Mouse (Mus musculus): Measurements from ENCODE around the gene Rpa1. TPM values are rescaled to one million over a fixed set of nuclear protein-coding genes. Genes with fewer than 3 reads are reported as not detected.

The Rpa1 gene
- polyA plus RNA-seq, 1 experiment from 2014 or later, result 34.4 TPM

GRCm38 (mm10) chr11:75262181-75262580 lies 85.9 kb downstream of the Rpa1 start:
- no peaks in the 10 kb centered on the region for H3K9me3 ChIP-seq (ENCODE audit: control insufficient read depth)
- WGBS, result 60% methylated on average over 3 of the region's 3 CpGs
- H3K27me3 ChIP-seq (replicated peaks; ENCODE audit: control insufficient read depth, insufficient read depth, low read length), result no peaks in the 10 kb centered on the region
- H3K27ac ChIP-seq (ENCODE audit: low read depth, low read length), result no peak overlapping the region
- ATAC-seq, result no peak
- TF ChIP-seq CTCF (IDR thresholded peaks at IDR 0.05; ENCODE audit: low read depth), result no peak
- no peak overlapping the region for H3K9ac ChIP-seq (ENCODE audit: low read depth, low read length)
- no peak overlapping the region for H3K4me3 ChIP-seq (ENCODE audit: low read depth, low read length)
- peaks cover 6% of the 10 kb centered on the region; the same call in 1 of the 2 replicates for H3K4me1 ChIP-seq (replicated peaks; ENCODE audit: control insufficient read depth, insufficient read depth, low read length)
- H3K4me2 ChIP-seq (replicated peaks; ENCODE audit: low read depth), result no peak overlapping the region
- no peaks in the 10 kb centered on the region for H3K36me3 ChIP-seq (ENCODE audit: control insufficient read depth, insufficient read depth)

GRCm38 (mm10) chr11:75261730-75262129 lies 86.4 kb downstream of the Rpa1 start:
- 78% methylated on average over 4 of the region's 4 CpGs for WGBS
- Histone ChIP-seq H3K36me3 (ENCODE audit: control insufficient read depth, insufficient read depth) (no peaks in the 10 kb centered on the region), H3K9me3 (ENCODE audit: control insufficient read depth) (no peaks in the 10 kb centered on the region), H3K9ac (ENCODE audit: low read depth, low read length) (no peak overlapping the region), H3K27ac (ENCODE audit: low read depth, low read length) (no peak overlapping the region), H3K4me2 (replicated peaks; ENCODE audit: low read depth) (no peak overlapping the region), H3K4me1 (replicated peaks; ENCODE audit: control insufficient read depth, insufficient read depth, low read length) (peaks cover 6% of the 10 kb centered on the region; the same call in 1 of the 2 replicates), H3K4me3 (ENCODE audit: low read depth, low read length) (no peak overlapping the region), H3K27me3 (replicated peaks; ENCODE audit: control insufficient read depth, insufficient read depth, low read length) (no peaks in the 10 kb centered on the region)
- ATAC-seq, result no peak
- no peak for TF ChIP-seq CTCF (IDR thresholded peaks at IDR 0.05; ENCODE audit: low read depth)

GRCm38 (mm10) chr11:75261016-75261415 lies 87.1 kb downstream of the Rpa1 start:
- WGBS, result 94% methylated on average over 2 of the region's 2 CpGs
- H3K36me3 ChIP-seq (ENCODE audit: control insufficient read depth, insufficient read depth), result no peaks in the 10 kb centered on the region
- no peaks in the 10 kb centered on the region for H3K9me3 ChIP-seq (ENCODE audit: control insufficient read depth)
- no peak for ATAC-seq
- H3K27me3 ChIP-seq (replicated peaks; ENCODE audit: control insufficient read depth, insufficient read depth, low read length), result no peaks in the 10 kb centered on the region
- no peak overlapping the region for H3K9ac ChIP-seq (ENCODE audit: low read depth, low read length)
- H3K4me2 ChIP-seq (replicated peaks; ENCODE audit: low read depth), result no peak overlapping the region
- no peak overlapping the region for H3K27ac ChIP-seq (ENCODE audit: low read depth, low read length)
- TF ChIP-seq CTCF (IDR thresholded peaks at IDR 0.05; ENCODE audit: low read depth), result no peak
- no peak overlapping the region for H3K4me3 ChIP-seq (ENCODE audit: low read depth, low read length)
- peaks cover 6% of the 10 kb centered on the region; the same call in 1 of the 2 replicates for H3K4me1 ChIP-seq (replicated peaks; ENCODE audit: control insufficient read depth, insufficient read depth, low read length)

GRCm38 (mm10) chr11:75259996-75260561 lies 88.0 kb downstream of the Rpa1 start:
- peaks cover 6% of the 10 kb centered on the region; the same call in 1 of the 2 replicates for H3K4me1 ChIP-seq (replicated peaks; ENCODE audit: control insufficient read depth, insufficient read depth, low read length)
- H3K9me3 ChIP-seq (ENCODE audit: control insufficient read depth), result no peaks in the 10 kb centered on the region
- H3K9ac ChIP-seq (ENCODE audit: low read depth, low read length), result no peak overlapping the region
- 63% methylated on average over 10 of the region's 10 CpGs for WGBS
- no peak overlapping the region for H3K27ac ChIP-seq (ENCODE audit: low read depth, low read length)
- no peak overlapping the region for H3K4me2 ChIP-seq (replicated peaks; ENCODE audit: low read depth)
- ATAC-seq, result no peak
- no peaks in the 10 kb centered on the region for H3K27me3 ChIP-seq (replicated peaks; ENCODE audit: control insufficient read depth, insufficient read depth, low read length)
- no peaks in the 10 kb centered on the region for H3K36me3 ChIP-seq (ENCODE audit: control insufficient read depth, insufficient read depth)
- H3K4me3 ChIP-seq (ENCODE audit: low read depth, low read length), result no peak overlapping the region
- TF ChIP-seq CTCF (IDR thresholded peaks at IDR 0.05; ENCODE audit: low read depth), result no peak

GRCm38 (mm10) chr11:75259416-75259815 lies 88.7 kb downstream of the Rpa1 start:
- WGBS, result 69% methylated on average over 6 of the region's 6 CpGs
- Histone ChIP-seq H3K27ac (ENCODE audit: low read depth, low read length) (no peak overlapping the region), H3K4me2 (replicated peaks; ENCODE audit: low read depth) (no peak overlapping the region), H3K4me3 (ENCODE audit: low read depth, low read length) (no peak overlapping the region), H3K27me3 (replicated peaks; ENCODE audit: control insufficient read depth, insufficient read depth, low read length) (no peaks in the 10 kb centered on the region), H3K9ac (ENCODE audit: low read depth, low read length) (no peak overlapping the region), H3K4me1 (replicated peaks; ENCODE audit: control insufficient read depth, insufficient read depth, low read length) (peaks cover 6% of the 10 kb centered on the region; the same call in 1 of the 2 replicates), H3K36me3 (ENCODE audit: control insufficient read depth, insufficient read depth) (no peaks in the 10 kb centered on the region), H3K9me3 (ENCODE audit: control insufficient read depth) (no peaks in the 10 kb centered on the region)
- ATAC-seq, result no peak
- no peak for TF ChIP-seq CTCF (IDR thresholded peaks at IDR 0.05; ENCODE audit: low read depth)

GRCm38 (mm10) chr11:75257056-75257648 lies 91.0 kb downstream of the Rpa1 start:
- no peak overlapping the region for H3K4me2 ChIP-seq (replicated peaks; ENCODE audit: low read depth)
- H3K4me1 ChIP-seq (replicated peaks; ENCODE audit: control insufficient read depth, insufficient read depth, low read length), result peaks cover 5% of the 10 kb centered on the region; the same call in 1 of the 2 replicates
- H3K9ac ChIP-seq (ENCODE audit: low read depth, low read length), result no peak overlapping the region
- no peak overlapping the region for H3K4me3 ChIP-seq (ENCODE audit: low read depth, low read length)
- no peak overlapping the region for H3K27ac ChIP-seq (ENCODE audit: low read depth, low read length)
- no peaks in the 10 kb centered on the region for H3K27me3 ChIP-seq (replicated peaks; ENCODE audit: control insufficient read depth, insufficient read depth, low read length)
- no peaks in the 10 kb centered on the region for H3K9me3 ChIP-seq (ENCODE audit: control insufficient read depth)
- 72% methylated on average over 4 of the region's 4 CpGs for WGBS
- no peak for TF ChIP-seq CTCF (IDR thresholded peaks at IDR 0.05; ENCODE audit: low read depth)
- no peaks in the 10 kb centered on the region for H3K36me3 ChIP-seq (ENCODE audit: control insufficient read depth, insufficient read depth)
- ATAC-seq, result no peak

All from intestine, postnatal 0 days (tissue).